Mouse (Mus musculus) thymus, postnatal 10 days (tissue): ENCODE data around the gene Cacnb4.

ENCODE experiments used
- DNase-seq, 2 experiments: peaks; one replicate each; pipeline ENCODE4 v3.0.0; 2021; ENCODE audit warnings: low spot score in 2 of 2

The Cacnb4 gene

GRCm38 (mm10) chr2:52603935-52604650 lies 72.5 kb downstream of the Cacnb4 start:
- DNase-seq = no peak

DNA sequence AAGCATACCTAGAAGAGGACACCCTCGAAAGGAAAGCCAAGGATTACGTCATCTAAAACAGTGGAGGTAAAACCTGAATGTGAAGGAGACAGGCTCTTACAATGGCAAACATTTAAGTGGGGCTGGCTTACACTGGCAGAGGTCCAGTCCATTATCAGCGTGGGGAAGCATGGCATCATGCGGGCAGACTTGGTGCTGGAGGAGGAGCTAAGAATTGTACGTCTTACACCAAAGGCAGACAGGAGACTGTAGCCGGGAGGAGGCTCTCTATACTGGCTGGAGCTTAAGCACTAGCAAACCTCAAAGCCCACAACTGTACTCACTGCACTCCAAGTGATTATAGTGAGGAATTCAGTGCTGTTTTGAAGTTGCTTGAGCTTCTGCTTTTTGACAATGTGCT lies 73.2 kb downstream of the Cacnb4 start:
- no peak for DNase-seq

DNA sequence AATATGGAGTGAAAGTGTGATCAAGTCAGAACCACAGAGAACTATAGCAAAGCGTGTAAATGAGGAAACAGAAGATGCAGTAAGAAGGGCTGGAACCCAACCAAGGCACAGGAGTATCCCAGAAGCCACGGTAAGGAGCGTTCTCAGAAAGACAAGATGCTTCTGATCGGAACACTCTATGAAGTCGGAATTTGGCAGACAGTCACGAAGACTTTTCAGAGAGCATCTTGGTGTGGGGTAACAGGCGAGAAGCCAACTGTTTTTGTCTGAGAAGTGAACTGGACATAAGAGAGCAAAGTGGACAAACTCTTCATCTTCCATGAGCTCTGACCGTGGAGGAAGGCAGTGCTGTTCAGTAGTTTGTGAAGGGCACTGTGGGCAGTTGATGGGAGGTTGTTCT lies 73.7 kb downstream of the Cacnb4 start:
- DNase-seq = no peak

- no peak for DNase-seq
These were observed 74.4 kb downstream of the Cacnb4 start for GRCm38 (mm10) chr2:52602228-52602627.

- DNase-seq = no peak
These were observed 79.1 kb downstream of the Cacnb4 start for GRCm38 (mm10) chr2:52597511-52597910.

DNA sequence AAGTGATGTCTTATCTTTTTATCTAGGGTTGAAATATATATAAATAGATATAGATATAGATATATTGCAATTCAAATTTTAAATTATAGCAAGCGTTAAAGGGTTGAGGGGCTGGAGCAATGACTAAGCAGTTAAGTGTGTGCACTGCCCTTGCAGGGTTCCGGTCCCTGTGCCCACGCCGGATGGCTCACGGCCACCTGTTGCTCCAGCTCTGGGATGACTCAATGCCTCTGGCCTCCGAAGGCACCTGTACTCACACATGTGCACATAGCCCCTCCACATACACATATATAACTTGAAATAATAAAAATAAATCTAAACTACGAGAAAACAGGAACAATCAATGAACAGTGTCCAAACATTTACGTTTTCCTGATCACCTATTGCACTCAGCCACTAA lies 82.8 kb downstream of the Cacnb4 start:
- no peak for DNase-seq

GRCm38 (mm10) chr2:52593260-52593659 lies 83.4 kb downstream of the Cacnb4 start:
- no peak for DNase-seq

- DNase-seq = peak; percentile 18 to 64
These were observed 85.7 kb downstream of the Cacnb4 start for GRCm38 (mm10) chr2:52590970-52591347.

DNA sequence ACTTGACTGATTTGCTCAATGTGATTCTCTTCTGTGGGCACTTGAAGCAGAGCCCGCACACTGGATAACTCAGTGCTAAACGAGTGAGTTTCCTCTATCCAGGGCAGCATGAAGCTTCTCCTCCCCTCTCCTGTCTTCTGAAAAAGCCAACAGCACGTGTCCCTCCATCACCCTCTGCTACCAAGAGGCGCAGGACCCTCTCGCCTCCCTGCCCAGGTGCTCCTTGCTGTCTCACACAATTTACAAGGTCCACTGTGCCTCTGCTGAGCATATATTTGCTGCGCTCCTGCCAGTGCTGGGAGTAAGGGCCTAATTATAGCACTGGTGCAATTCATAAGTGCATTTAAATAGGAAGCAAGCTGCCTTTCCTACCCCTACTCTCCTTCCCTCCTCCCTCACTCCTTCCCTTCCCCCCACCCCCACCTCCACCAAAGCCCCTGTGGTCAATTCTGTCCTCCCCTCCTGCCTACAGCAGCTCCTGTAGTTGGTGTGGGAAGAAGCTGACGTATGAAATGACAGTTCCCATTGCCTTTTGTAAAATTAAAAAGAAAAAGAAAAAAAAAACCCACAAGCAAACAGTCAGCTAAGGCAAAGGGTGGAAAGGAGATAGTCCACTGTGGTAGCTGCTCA lies 86.2 kb downstream of the Cacnb4 start:
- DNase-seq = no peak

DNA sequence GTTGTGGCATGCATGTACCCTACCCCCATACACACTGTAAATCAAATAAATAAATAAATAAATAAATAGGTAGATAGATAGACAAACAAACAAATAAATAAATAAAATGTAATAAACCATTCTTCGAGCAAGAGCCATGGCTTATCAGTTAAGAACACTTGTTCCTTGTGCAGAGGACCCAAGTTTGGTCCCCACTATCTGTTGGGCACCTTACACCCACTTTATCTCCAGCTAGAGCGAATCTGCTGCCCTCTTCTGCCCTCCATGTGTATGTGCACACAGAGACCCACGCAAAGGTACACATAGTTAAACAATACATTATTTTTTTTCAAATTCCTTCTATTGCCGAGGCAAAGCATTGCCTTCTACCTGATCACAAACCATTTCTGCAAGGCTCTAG lies 87.1 kb downstream of the Cacnb4 start:
- no peak for DNase-seq

GRCm38 (mm10) chr2:52585384-52585783 lies 91.2 kb downstream of the Cacnb4 start:
- DNase-seq = no peak

- DNase-seq = no peak
These were observed 95.4 kb downstream of the Cacnb4 start for GRCm38 (mm10) chr2:52581132-52581781.

GRCm38 (mm10) chr2:52580697-52581096 lies 95.9 kb downstream of the Cacnb4 start:
- no peak for DNase-seq

- DNase-seq = no peak
These were observed 97.8 kb downstream of the Cacnb4 start for GRCm38 (mm10) chr2:52578846-52579245.

DNA sequence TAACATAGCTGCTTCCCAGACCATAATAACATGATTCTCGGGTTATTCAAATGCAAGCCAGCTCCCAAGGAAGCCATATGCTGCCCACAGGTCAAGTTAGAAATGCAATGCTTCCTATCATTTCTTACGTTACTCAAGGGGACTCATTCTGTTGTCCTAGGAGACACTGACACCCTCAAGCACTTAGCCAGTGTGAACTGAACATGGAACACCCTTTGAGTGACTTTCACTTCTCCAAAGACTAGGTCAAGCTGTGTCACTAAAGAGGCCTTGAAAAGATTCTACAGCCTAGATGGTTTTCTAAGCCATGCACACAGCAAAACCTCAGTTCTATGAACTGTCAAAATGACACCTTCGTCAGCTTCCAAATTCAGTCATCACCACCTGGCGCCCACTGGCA lies 98.9 kb downstream of the Cacnb4 start:
- no peak for DNase-seq

GRCm38 (mm10) chr2:52576546-52576945 lies 100.1 kb downstream of the Cacnb4 start:
- DNase-seq = no peak

GRCm38 (mm10) chr2:52575637-52576175 lies 100.9 kb downstream of the Cacnb4 start:
- no peak for DNase-seq

DNA sequence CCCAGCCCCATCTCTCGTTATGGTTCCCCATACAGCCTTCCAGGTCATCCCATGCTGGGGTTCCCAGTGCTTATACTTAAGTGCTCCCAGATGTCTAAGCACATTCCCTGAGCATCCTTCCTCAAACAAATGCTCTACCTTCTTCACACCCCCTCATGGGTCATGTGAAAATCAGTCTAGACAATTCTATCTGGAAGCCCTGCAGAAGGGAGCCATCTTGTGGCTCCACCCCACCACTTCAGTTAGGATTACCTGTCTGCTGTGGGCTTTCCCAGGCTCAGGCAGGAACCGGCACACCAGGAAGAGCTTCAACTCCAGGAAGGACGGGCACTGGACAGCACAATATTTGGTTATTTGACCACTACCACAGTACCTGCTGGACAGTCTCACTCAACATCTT lies 101.7 kb downstream of the Cacnb4 start:
- no peak for DNase-seq

GRCm38 (mm10) chr2:52572221-52572620 lies 104.4 kb downstream of the Cacnb4 start:
- no peak for DNase-seq

GRCm38 (mm10) chr2:52571339-52571968 lies 105.2 kb downstream of the Cacnb4 start:
- DNase-seq = peak; percentile 6

GRCm38 (mm10) chr2:52570781-52571180 lies 105.8 kb downstream of the Cacnb4 start:
- no peak for DNase-seq

DNA sequence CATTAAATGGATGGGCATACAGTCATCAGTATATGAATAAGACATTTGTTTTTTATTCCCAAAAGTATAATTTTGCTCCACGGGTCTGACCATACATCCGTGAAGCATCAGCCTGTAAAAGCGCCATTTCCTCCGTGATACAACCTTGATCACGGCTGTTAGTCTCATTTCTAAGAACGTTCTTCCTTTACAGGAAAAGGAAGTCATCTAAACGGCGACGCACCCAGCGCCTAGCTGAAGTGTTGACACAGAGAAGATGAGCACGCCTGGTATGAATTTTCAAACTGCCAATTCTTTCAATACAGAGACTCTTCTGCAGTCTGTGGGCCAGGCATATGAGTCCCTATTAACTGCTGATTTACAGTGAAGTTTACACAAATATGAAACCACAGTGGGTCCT lies 106.5 kb downstream of the Cacnb4 start:
- peak in 1 of 2 experiments; percentile 17 for DNase-seq
